Mouse (Mus musculus) stomach, embryonic 16.5 days (tissue): ENCODE data around the gene Rhbdf1. TPM values are rescaled to one million over a fixed set of nuclear protein-coding genes. Genes with fewer than 3 reads are reported as not detected.

Experiments
- ATAC-seq: fragments of 200-750 bp; cut with Nextera tagmentation; 2 replicates; pipeline ENCODE4 v1.8.0; 2017; ENCODE audit warnings: moderate number of reproducible peaks, moderate TSS enrichment; ENCODE audit not compliant: insufficient read depth, low FRiP score
- H3K27ac ChIP-seq: fragments of 300-500 bp; sonication (generic); 2 replicates; pipeline ENCODE4 v1.5.1; 2014; ENCODE audit warnings: low read length
- H3K27me3 ChIP-seq: fragments of 300-500 bp; sonication (generic); 2 replicates; pipeline ENCODE4 v1.6.1; 2014; ENCODE audit warnings: low read length, control low read depth, mixed read lengths; ENCODE audit not compliant: control insufficient read depth, insufficient read depth
- H3K36me3 ChIP-seq: fragments of 300-500 bp; sonication (generic); 2 replicates; pipeline ENCODE4 v1.6.1; 2014; ENCODE audit warnings: low read length; ENCODE audit not compliant: control insufficient read depth, insufficient read depth
- H3K4me1 ChIP-seq: fragments of 300-500 bp; sonication (generic); 2 replicates; pipeline ENCODE4 v1.6.1; 2014; ENCODE audit warnings: low read length, control low read depth, mixed read lengths; ENCODE audit not compliant: control insufficient read depth, insufficient read depth
- H3K4me2 ChIP-seq: fragments of 300-500 bp; sonication (generic); 2 replicates; pipeline ENCODE4 v1.6.1; 2014; ENCODE audit warnings: low read depth, low read length, mixed read lengths
- H3K4me3 ChIP-seq: fragments of 300-500 bp; sonication (generic); replicated peaks from 2 replicates; pipeline ENCODE4 v1.5.1; 2014; ENCODE audit warnings: mild to moderate bottlenecking, low read length
- H3K9ac ChIP-seq: fragments of 300-500 bp; sonication (generic); 2 replicates; pipeline ENCODE4 v1.6.1; 2014; ENCODE audit warnings: low read length
- H3K9me3 ChIP-seq: fragments of 300-500 bp; sonication (generic); replicated peaks from 2 replicates; pipeline ENCODE4 v1.6.1; 2016; ENCODE audit warnings: low read length, control low read depth; ENCODE audit not compliant: control insufficient read depth
- WGBS: fragments of 180-500 bp; shearing (Covaris S2); extraction: QIAGEN DNeasy Blood & Tissue Kit; methylation state at CpG from one replicate; pipeline ENCODE4 v1.1.7; 2014; 5-methylcytosine and 5-hydroxymethylcytosine counted together
- polyA plus RNA-seq: library from polyadenylated mRNA; unstranded; fragments of >200 nt; fragmentation: Nextera tagmentation; extraction: Ambion mirVana; gene quantifications from 2 replicates; pipeline ENCODE4 v1.2.1, GENCODE M21; 2015

Gene Rhbdf1
- polyA plus RNA-seq, 1 experiment from 2014 or later, result 57.4 TPM

- ATAC-seq, result no peak
- WGBS, result 69% methylated on average over 1 of the region's 1 CpGs
- Histone ChIP-seq H3K9me3 (no peaks in the 10 kb centered on the region), H3K36me3 (no peaks in the 10 kb centered on the region), H3K27ac (no peak overlapping the region), H3K4me2 (no peak overlapping the region), H3K4me3 (no peak overlapping the region), H3K9ac (no peak overlapping the region), H3K27me3 (no peaks in the 10 kb centered on the region), H3K4me1 (no peaks in the 10 kb centered on the region)
Observed at GRCm38 (mm10) chr11:32178506-32178905, 43.6 kb downstream of the Rhbdf1 start.

GRCm38 (mm10) chr11:32166683-32167082, 55.4 kb downstream of the Rhbdf1 start:
- ATAC-seq, result peak; percentile 63; the same call in 1 of the 2 replicates
- H3K4me1 ChIP-seq, result peaks cover 4% of the 10 kb centered on the region; the same call in 1 of the 2 replicates
- H3K4me3 ChIP-seq, result no peak overlapping the region
- 65% methylated on average over 4 of the region's 4 CpGs for WGBS
- H3K27ac ChIP-seq, result no peak overlapping the region
- no peak overlapping the region for H3K9ac ChIP-seq
- no peak overlapping the region for H3K4me2 ChIP-seq
- no peaks in the 10 kb centered on the region for H3K36me3 ChIP-seq
- no peaks in the 10 kb centered on the region for H3K9me3 ChIP-seq
- no peaks in the 10 kb centered on the region for H3K27me3 ChIP-seq

- Histone ChIP-seq H3K4me2 (peak overlapping the region; percentile 58), H3K36me3 (no peaks in the 10 kb centered on the region), H3K27me3 (no peaks in the 10 kb centered on the region), H3K4me3 (peak overlapping the region; percentile 34), H3K27ac (no peak overlapping the region), H3K4me1 (peaks cover 4% of the 10 kb centered on the region; the same call in 1 of the 2 replicates), H3K9me3 (no peaks in the 10 kb centered on the region), H3K9ac (peak overlapping the region; percentile 68)
- peak; percentile 85 for ATAC-seq
- 13% methylated on average over 28 of the region's 28 CpGs for WGBS
Observed at GRCm38 (mm10) chr11:32161922-32162804, 59.9 kb downstream of the Rhbdf1 start.

- no peaks in the 10 kb centered on the region for H3K27me3 ChIP-seq
- H3K9ac ChIP-seq, result no peak overlapping the region
- peaks cover 4% of the 10 kb centered on the region; the same call in 1 of the 2 replicates for H3K4me1 ChIP-seq
- peak overlapping the region; percentile 58 for H3K4me2 ChIP-seq
- no peak overlapping the region for H3K27ac ChIP-seq
- WGBS, result 9% methylated on average over 9 of the region's 9 CpGs
- H3K36me3 ChIP-seq, result no peaks in the 10 kb centered on the region
- peak overlapping the region; percentile 34 for H3K4me3 ChIP-seq
- ATAC-seq, result no peak
- H3K9me3 ChIP-seq, result no peaks in the 10 kb centered on the region
Observed at GRCm38 (mm10) chr11:32161500-32161899, 60.6 kb downstream of the Rhbdf1 start.

GRCm38 (mm10) chr11:32160341-32160740, 61.8 kb downstream of the Rhbdf1 start:
- Histone ChIP-seq H3K27me3 (no peaks in the 10 kb centered on the region), H3K27ac (no peak overlapping the region), H3K4me3 (no peak overlapping the region), H3K9ac (no peak overlapping the region), H3K36me3 (no peaks in the 10 kb centered on the region), H3K4me1 (peaks cover 4% of the 10 kb centered on the region; the same call in 1 of the 2 replicates), H3K4me2 (no peak overlapping the region), H3K9me3 (no peaks in the 10 kb centered on the region)
- no peak for ATAC-seq
- WGBS, result 75% methylated on average over 7 of the region's 7 CpGs

Other genes starting within 250 kb of the Rhbdf1 start
- gene Nsg2, start 221.8 kb downstream of the Rhbdf1 start, polyA plus RNA-seq, result 7.8 and 8.2 TPM in 2 replicates
- gene Il9r, start 22.0 kb downstream of the Rhbdf1 start, polyA plus RNA-seq, result 0.07 and 0.09 TPM in 2 replicates
- gene Snrnp25, start 16.9 kb downstream of the Rhbdf1 start, polyA plus RNA-seq, result 44.9 and 47.5 TPM in 2 replicates
- 32.6 and 33.8 TPM in 2 replicates for gene Mpg, start 4.2 kb upstream of the Rhbdf1 start, polyA plus RNA-seq
- gene Nprl3, start 45.4 kb upstream of the Rhbdf1 start, polyA plus RNA-seq, result 36.8 and 37.6 TPM in 2 replicates
- gene Hba-x, start 54.1 kb upstream of the Rhbdf1 start, polyA plus RNA-seq, result 11.6 and 16.3 TPM in 2 replicates
- 5,545 and 5,672 TPM in 2 replicates for gene Hba-a1, start 61.2 kb upstream of the Rhbdf1 start, polyA plus RNA-seq
- gene Hbq1b, start 64.7 kb upstream of the Rhbdf1 start, polyA plus RNA-seq, result 3.3 and 5.5 TPM in 2 replicates
- 13,147 and 13,964 TPM in 2 replicates for gene Hba-a2, start 74.2 kb upstream of the Rhbdf1 start, polyA plus RNA-seq
- 0.62 and 1.2 TPM in 2 replicates for gene Hbq1a, start 77.8 kb upstream of the Rhbdf1 start, polyA plus RNA-seq
- gene Sh3pxd2b, start 125.5 kb upstream of the Rhbdf1 start, polyA plus RNA-seq, result 21.3 and 21.5 TPM in 2 replicates
- 39.2 and 40.3 TPM in 2 replicates for gene Ubtd2, start 233.1 kb upstream of the Rhbdf1 start, polyA plus RNA-seq